Mouse (Mus musculus) G1E (cell line): ENCODE data around the gene Hdac10. TPM values are rescaled to one million over a fixed set of nuclear protein-coding genes. Genes with fewer than 3 reads are reported as not detected.

Source experiments
- ATAC-seq: 2 replicates; pipeline ENCODE4 v1.8.0; 2016; ENCODE audit warnings: mild to moderate bottlenecking; ENCODE audit not compliant: insufficient number of reproducible peaks, poor library complexity, low FRiP score, severe bottlenecking; ENCODE audit errors: extremely low read depth
- DNase-seq: peaks from one replicate; pipeline ENCODE4 v3.0.0; 2012; ENCODE audit warnings: low spot score
- H3K27me3 ChIP-seq: 2 replicates; pipeline ENCODE4 v1.6.1; 2012; ENCODE audit warnings: mild to moderate bottlenecking, low read length, inconsistent platforms; ENCODE audit not compliant: insufficient read depth
- H3K36me3 ChIP-seq: replicated peaks from 2 replicates; pipeline ENCODE3; 2012; ENCODE audit warnings: mild to moderate bottlenecking, inconsistent platforms
- H3K4me1 ChIP-seq: 2 replicates; pipeline ENCODE4 v1.6.1; 2012; ENCODE audit warnings: low read depth, low read length, inconsistent platforms, mixed read lengths; ENCODE audit not compliant: insufficient read depth
- H3K4me3 ChIP-seq: 2 replicates; pipeline ENCODE4 v1.5.1; 2012; ENCODE audit warnings: low read depth, mild to moderate bottlenecking, inconsistent platforms, low read length, moderate library complexity, mixed read lengths
- H3K9me3 ChIP-seq: replicated peaks from 2 replicates; pipeline ENCODE4 v1.6.1; 2012; ENCODE audit warnings: inconsistent platforms
- CTCF ChIP-seq: IDR thresholded peaks from 2 replicates; pipeline ENCODE4 v1.5.1; 2012; ENCODE audit warnings: low read depth, low read length, inconsistent platforms, mixed read lengths
- GATA1 ChIP-seq: IDR thresholded peaks from 2 replicates; pipeline ENCODE4 v1.6.1; 2012; ENCODE audit warnings: borderline replicate concordance, low read length, inconsistent platforms, mixed read lengths
- GATA2 ChIP-seq: IDR thresholded peaks from 2 replicates; pipeline ENCODE4 v1.6.1; 2012; ENCODE audit warnings: low read depth, low read length, inconsistent platforms, borderline replicate concordance
- POLR2AphosphoS5 ChIP-seq: IDR thresholded peaks from 2 replicates; pipeline ENCODE4 v1.6.1; 2012; ENCODE audit warnings: low read depth, low read length, inconsistent platforms; ENCODE audit not compliant: insufficient replicate concordance
- TAL1 ChIP-seq: conservative IDR thresholded peaks from 2 replicates; pipeline ENCODE4 v1.6.1; 2012; ENCODE audit warnings: low read depth, low read length, inconsistent platforms, mixed read lengths
- polyA plus RNA-seq: library from polyadenylated mRNA; stranded (reverse); fragments of >175 nt; gene quantifications from 2 replicates; pipeline ENCODE4 v1.2.3, GENCODE M21; 2012
- total RNA-seq, 2 experiments: library from RNA; stranded (forward) in 1 of 2; stranded (reverse) in 1 of 2; fragments of 200-1000 nt in 1 of 2; fragments of >200 nt in 1 of 2; fragmentation: Nextera tagmentation in 1 of 2; gene quantifications; 2 replicates each; pipeline ENCODE4 v1.2.3; 2014 to 2017

The Hdac10 gene
- total and polyA plus RNA-seq, 3 experiments, result 9.3 to 18.3 (median 16.1) TPM

GRCm38 (mm10) chr15:89173024-89173905 lies 44.8 kb upstream of the Hdac10 start:
- H3K27me3 ChIP-seq, result peaks cover 40% of the 10 kb centered on the region
- TF ChIP-seq POLR2AphosphoS5 (no peak), GATA1 (no peak), TAL1 (no peak), CTCF (no peak), GATA2 (no peak)
- DNase-seq (no peak), ATAC-seq (no peak)
- H3K9me3 ChIP-seq, result no peaks in the 10 kb centered on the region
- H3K4me3 ChIP-seq, result peak overlapping the region; percentile 44; the same call in 1 of the 2 replicates
- peaks cover 32% of the 10 kb centered on the region for H3K4me1 ChIP-seq
- no peaks in the 10 kb centered on the region for H3K36me3 ChIP-seq

GRCm38 (mm10) chr15:89172276-89172935 lies 43.9 kb upstream of the Hdac10 start:
- TF ChIP-seq GATA1, result no peak
- Histone ChIP-seq H3K9me3 (no peaks in the 10 kb centered on the region), H3K4me3 (no peak overlapping the region), H3K27me3 (peaks cover 40% of the 10 kb centered on the region), H3K4me1 (peaks cover 23% of the 10 kb centered on the region), H3K36me3 (peaks cover 7% of the 10 kb centered on the region)
- no peak for DNase-seq
- ATAC-seq, result no peak

DNA sequence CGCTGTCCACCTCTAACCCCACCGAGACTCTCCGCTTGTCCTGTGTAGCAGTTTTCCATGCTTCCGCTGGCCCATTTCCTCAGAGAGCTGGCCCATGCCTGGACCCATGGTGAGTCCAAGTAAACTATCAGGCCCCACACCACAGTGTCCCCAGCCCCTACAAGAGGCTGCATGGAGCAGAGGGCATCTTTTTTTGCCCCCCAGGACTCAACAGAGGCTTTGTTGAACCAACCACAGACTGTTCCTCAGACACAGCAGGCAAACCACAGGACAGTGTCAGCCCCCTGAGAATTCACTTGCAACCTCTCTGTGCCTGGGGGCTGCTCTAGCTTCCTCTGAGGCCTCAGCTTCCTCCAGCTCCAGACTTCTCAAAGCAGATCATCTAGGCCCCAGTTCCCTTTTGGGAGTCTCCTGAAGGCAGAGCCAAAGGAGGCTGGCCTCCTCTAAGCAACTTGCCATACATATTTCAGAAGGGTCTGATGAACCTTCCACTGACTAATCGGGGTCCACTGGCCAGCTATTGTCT lies 43.1 kb upstream of the Hdac10 start:
- no peak for ATAC-seq

DNA sequence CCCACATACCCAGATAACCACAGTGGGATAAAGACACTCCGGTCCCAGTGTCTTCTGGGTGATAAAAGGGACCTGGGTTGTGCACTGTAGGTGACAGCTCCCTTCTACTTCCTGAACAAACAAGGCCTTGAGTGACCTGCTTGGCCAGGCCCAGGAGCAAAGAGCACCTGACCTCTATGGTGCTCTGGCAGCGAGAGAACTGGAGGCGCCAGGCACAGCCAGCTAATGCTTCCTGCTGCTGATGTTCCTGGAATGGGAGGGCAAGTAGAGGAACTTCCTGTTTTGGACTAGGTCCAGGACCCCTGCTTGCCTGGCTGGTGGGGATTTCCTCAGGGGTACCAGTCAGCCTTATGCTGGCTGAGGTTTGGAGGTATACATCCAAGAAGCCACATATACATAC lies 41.6 kb upstream of the Hdac10 start:
- TF ChIP-seq POLR2AphosphoS5 (no peak), GATA2 (no peak), TAL1 (no peak), CTCF (no peak), GATA1 (no peak)
- Histone ChIP-seq H3K4me3 (no peak overlapping the region), H3K27me3 (peaks cover 31% of the 10 kb centered on the region), H3K9me3 (no peaks in the 10 kb centered on the region), H3K36me3 (peaks cover 29% of the 10 kb centered on the region), H3K4me1 (peaks cover 15% of the 10 kb centered on the region)
- DNase-seq (no peak), ATAC-seq (no peak)

More for the DNA sequence above, 43.1 kb upstream of the Hdac10 start:
- no peak for DNase-seq
- no peaks in the 10 kb centered on the region for H3K9me3 ChIP-seq
- peaks cover 15% of the 10 kb centered on the region for H3K4me1 ChIP-seq
- no peak overlapping the region for H3K4me3 ChIP-seq
- peaks cover 15% of the 10 kb centered on the region for H3K36me3 ChIP-seq
- TF ChIP-seq POLR2AphosphoS5, result no peak
- no peak for TF ChIP-seq TAL1
- no peak for TF ChIP-seq GATA1
- TF ChIP-seq GATA2, result no peak
- no peak for TF ChIP-seq CTCF
- peaks cover 38% of the 10 kb centered on the region for H3K27me3 ChIP-seq

DNA sequence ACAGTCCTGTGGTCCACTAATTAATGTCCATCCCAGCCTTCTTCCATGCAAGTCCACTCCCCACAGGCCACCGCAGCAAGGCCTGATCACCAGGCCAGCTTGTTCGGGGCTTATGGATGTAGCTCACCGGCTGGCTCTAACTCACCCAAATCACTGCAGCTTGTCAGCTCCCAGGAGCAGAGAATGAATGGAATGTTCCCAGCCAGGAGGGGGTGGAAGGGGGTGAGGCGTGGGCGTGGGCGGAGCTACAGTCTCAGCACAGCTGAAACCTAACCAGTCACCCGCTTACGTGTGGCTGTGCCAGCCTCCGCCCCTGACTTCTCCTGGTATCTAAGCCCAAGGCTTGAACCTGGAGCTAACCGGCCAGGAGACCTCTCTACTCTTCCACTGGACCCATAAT lies 40.9 kb upstream of the Hdac10 start:
- H3K4me1 ChIP-seq, result peaks cover 15% of the 10 kb centered on the region
- TF ChIP-seq GATA1, result no peak
- TF ChIP-seq CTCF, result no peak
- no peak for TF ChIP-seq POLR2AphosphoS5
- no peak for TF ChIP-seq GATA2
- TF ChIP-seq TAL1, result no peak
- H3K4me3 ChIP-seq, result no peak overlapping the region
- ATAC-seq (no peak), DNase-seq (no peak)
- no peaks in the 10 kb centered on the region for H3K9me3 ChIP-seq
- H3K27me3 ChIP-seq, result peaks cover 26% of the 10 kb centered on the region
- H3K36me3 ChIP-seq, result peaks cover 33% of the 10 kb centered on the region

- H3K27me3 ChIP-seq, result peaks cover 22% of the 10 kb centered on the region
- peaks cover 12% of the 10 kb centered on the region for H3K4me1 ChIP-seq
- H3K9me3 ChIP-seq, result no peaks in the 10 kb centered on the region
- H3K36me3 ChIP-seq, result peaks cover 35% of the 10 kb centered on the region
- TF ChIP-seq GATA2, result no peak
- TF ChIP-seq TAL1, result no peak
- no peak for TF ChIP-seq CTCF
- no peak for ATAC-seq
- no peak for DNase-seq
- no peak overlapping the region for H3K4me3 ChIP-seq
Observed at GRCm38 (mm10) chr15:89168922-89169321, 40.4 kb upstream of the Hdac10 start.
